Mouse (Mus musculus) olfactory bulb, adult 2 months (tissue): ENCODE measurements around the gene Slc28a2.

ENCODE experiments used
- CTCF ChIP-seq: fragments of 200-500 bp; IDR thresholded peaks from 2 replicates; pipeline ENCODE4 v1.5.1; 2012; ENCODE audit warnings: low read depth, mild to moderate bottlenecking, low read length, moderate library complexity; ENCODE audit not compliant: insufficient read depth
- POLR2A ChIP-seq: fragments of 200-500 bp; IDR thresholded peaks from 2 replicates; pipeline ENCODE4 v1.6.1; 2012; ENCODE audit warnings: mild to moderate bottlenecking, low read depth, low read length, moderate library complexity; ENCODE audit not compliant: insufficient read depth

DNA sequence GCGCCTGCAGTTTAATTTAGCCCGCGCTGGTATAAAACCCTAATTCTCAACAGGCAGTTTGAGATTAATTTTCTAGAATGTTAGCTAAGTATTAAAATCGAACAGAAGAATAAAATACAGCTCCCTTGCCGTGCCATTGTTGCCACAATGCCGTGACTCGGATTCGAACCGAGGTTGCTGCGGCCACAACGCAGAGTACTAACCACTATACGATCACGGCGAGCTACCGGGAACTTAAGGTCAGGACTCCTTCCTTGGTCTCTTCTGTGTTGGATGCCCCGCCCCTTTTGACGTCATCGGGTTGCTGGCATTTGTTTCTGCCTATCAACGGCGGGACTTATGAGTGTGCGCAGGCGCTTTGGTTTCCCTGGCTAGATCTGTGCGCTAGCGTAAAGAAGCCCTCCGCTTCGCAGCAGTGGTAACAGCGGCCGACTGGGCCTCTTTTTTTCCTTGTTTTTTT is 49.0 kb upstream of the Slc28a2 start:
- no peak for TF ChIP-seq CTCF
- peak; percentile 84 for TF ChIP-seq POLR2A
